Mouse (Mus musculus): ENCODE measurements around the gene Neurl1a. TPM values are rescaled to one million over a fixed set of nuclear protein-coding genes. Genes with fewer than 3 reads are reported as not detected.
A peak's percentile ranks its signal among the peaks of the same experiment; 100 is the strongest.

Gene Neurl1a
- total and polyA plus RNA-seq, 3 experiments, result 12.1 to 24.2 (median 21.5) TPM

- DNase-seq, result no peak
Measured at GRCm38 (mm10) chr19:47282688-47283215, 104.1 kb downstream of the Neurl1a start.

GRCm38 (mm10) chr19:47285581-47285980 is 107.0 kb downstream of the Neurl1a start:
- DNase-seq, result no peak

- DNase-seq, result no peak
Measured at GRCm38 (mm10) chr19:47286886-47287450, 108.3 kb downstream of the Neurl1a start.

DNA sequence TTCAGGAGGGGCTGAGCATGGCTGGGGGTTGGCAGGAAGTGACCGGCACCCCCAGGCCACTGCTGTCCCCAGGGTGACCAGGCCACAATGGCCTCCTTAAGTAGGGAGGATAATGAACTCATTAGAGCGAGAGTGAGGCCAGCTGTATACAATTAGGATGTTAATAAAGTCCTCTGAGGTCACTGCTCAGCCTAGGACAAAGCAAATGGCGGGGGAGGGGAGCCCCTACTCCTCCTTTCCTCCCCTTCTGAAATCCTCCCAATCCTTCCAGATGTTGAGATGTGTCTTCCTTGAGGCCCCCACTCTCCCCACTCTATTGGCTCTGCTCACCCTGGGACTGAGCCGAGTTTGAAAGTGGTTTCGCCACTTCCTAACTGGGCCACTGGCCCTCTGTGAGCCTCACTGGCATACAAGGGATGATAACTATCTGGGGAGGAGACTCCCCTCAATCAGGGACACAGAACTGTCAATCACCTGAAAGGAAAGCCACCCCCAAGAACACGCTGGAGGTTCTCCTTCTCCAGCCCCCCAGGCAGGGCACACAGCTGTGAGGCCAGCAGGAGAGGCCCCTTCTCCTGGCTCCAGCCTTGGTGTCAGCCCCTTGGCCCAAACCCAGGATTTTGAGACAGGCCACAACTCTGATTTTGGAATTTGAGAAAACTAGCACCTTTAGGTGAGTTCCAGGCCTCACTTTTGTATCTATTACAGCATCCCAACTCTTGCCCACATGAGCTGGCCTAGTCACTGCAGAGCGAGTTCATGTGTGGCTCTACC is 112.9 kb downstream of the Neurl1a start:
- DNase-seq, result no peak

DNA sequence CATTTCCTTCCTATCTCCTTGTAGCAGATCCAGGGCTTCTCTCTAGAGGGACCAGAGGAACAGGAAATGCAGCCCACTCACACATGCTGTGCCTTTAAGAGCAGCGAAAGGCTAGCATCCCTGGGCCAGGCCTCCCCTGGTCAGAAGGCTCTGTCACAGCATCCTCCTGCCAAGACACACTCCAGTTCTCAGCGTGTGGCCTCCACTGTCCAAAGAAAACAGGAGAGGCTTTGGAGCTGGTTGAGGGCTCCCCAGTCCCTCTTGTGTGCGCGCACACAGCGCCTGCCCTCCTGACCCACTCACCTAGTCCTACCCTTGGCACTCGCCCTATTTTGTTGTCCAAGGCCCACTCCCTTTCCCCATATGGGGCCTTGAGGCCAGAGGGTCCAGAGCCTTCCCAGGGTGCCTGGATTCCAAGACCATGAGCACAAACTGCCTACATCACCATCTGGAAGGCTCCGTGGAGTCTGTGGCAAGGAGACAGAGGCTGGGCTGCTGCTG is 113.9 kb downstream of the Neurl1a start:
- no peak for DNase-seq

DNA sequence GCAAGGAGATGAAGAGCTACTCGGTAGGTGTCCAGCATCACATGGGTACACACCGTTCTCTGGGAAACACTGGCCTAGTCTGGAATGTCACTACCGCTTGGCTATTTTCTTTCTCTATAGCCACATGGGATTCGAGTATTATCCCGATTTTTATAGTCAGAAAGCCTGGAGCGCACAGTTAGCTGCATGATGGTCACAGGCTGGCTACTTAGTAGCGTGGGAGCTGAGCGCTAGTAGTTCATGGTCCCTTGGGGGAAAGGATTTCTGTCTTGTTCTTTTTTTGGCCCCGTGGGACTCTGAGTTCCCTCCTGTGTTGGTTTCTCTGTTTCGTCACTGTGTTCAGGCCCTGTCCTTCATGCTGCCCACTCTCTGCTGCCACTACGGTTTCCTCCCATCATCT is 119.5 kb downstream of the Neurl1a start:
- DNase-seq, result no peak

DNA sequence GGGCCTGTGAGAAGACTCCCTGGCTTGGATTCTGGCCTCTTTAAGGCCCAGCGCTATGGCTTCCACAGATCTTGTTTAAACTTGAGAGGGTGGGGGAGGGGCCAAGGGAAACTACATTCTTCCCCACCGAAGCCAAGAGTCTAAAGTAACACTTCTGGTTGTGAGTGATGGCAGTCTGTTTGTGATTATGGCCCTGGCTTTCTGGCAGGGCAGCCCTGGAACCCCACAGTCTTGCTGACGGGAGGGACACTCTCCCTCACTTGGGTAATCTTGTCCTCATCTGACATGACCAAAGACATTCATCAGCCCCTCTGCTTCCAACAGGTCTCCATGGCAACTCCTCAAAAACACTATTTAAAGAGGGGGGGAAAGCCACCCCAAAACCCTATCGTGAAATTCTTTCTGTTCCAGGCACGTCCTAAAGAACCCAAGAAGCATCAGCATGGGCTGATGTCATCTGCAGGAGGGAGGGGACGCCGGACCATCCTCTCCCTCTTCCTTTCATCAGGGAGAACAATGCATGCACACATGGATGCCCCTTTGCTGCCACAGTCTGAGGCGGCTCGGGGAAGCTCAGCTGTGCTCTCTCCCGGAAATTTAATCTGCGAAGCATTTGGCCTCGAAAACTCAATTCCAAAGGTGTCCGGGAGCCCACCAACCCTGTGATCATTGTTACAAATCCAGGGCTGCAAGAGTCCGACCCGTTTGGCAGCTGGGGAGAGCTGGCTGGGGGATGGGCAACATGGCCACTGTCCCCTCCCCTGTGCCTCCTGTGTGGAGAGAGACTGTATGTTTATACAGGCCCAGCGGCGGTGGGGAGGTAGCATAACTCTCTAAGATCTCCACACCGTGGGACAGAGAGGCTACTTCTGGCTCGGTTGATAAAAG is 122.9 kb downstream of the Neurl1a start:
- no peak for DNase-seq

DNA sequence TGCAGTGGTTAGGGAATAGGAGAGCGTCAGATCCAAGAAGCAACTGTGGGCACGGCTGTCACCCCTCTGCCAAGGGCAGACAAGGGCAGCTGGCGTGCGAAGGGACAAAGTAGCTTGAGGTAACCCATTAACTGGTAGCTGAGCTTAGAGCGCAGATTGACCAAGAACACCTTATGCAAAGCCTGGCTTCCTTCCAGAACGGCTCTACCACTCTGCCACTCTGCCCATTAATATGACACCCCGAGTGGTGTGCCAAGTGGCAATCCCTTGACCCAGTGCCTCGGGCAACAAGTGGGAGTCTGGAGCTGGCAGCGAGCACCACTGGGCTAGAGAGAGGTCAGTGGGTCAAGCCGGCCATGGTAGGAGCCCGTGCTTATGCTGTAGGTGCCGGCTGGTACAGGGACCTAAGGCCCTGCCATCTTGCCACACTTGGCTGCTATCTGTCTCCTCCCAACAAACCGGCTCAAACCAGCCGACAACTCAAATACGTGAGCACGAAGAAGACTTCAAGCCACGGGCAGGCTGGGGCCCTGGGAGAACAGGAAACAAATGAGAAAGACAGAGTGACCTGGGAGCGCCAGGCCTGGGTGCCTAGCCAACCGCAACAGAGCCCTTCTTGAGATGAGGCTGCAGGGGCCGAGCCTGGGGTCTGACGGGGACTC is 123.7 kb downstream of the Neurl1a start:
- peak; percentile 73 for DNase-seq

GRCm38 (mm10) chr19:47303128-47303527 is 124.5 kb downstream of the Neurl1a start:
- DNase-seq, result no peak

- DNase-seq, result peak; percentile 70
Measured at GRCm38 (mm10) chr19:47304170-47304745, 125.6 kb downstream of the Neurl1a start.

- DNase-seq, result no peak
Measured at GRCm38 (mm10) chr19:47305401-47305800, 126.8 kb downstream of the Neurl1a start.

GRCm38 (mm10) chr19:47306128-47306916 is 127.7 kb downstream of the Neurl1a start:
- DNase-seq, result peak; percentile 60

DNA sequence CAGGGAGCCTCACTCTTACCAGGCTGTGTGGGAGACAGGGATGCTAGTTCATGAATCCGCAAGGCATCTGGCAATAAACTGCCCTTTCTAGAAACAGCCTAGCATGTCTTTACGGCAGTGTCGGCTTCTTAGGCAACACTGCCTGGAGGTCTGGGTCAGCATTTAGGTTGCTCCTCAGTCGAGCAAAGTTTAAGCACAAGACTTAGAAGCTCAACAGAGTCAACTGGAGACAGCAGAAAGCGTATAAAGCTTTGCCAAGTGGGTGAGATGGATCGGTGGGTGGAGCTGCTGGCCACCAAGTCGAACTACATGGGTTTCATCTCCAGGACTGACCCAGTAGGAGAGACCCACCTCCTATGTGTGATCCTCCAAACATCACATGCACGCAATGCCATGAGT is 128.3 kb downstream of the Neurl1a start:
- DNase-seq, result no peak

Small RNA genes lying within 50 kb of the gene (microRNA-seq; reads per million reads assigned to microRNA genes)
- gene Mir6995, result 1.2 to 1.5 reads per million in 2 experiments

Other genes starting within 250 kb of the Neurl1a start
- 1 to 10 TPM; 5.5 to 7.7 TPM for gene Ina, start 164.1 kb upstream of the Neurl1a start, total RNA-seq (2021)
- 4.4 and 5.0 TPM in 2 replicates for gene Ina, start 164.1 kb upstream of the Neurl1a start, polyA plus RNA-seq (2012; rRNA removed)
- gene Nt5c2, start 163.7 kb upstream of the Neurl1a start, total RNA-seq (2021), result 10 to 100 TPM; 61.8 to 66.2 TPM
- gene Nt5c2, start 163.7 kb upstream of the Neurl1a start, polyA plus RNA-seq (2012; rRNA removed), result 11.6 and 11.9 TPM in 2 replicates
- gene Pcgf6, start 127.9 kb upstream of the Neurl1a start, total RNA-seq (2021), result 10 to 100 TPM in 1 of 2 experiments, 1 to 10 TPM in 1; 9.9 to 11.4 TPM
- 10.0 and 11.2 TPM in 2 replicates for gene Pcgf6, start 127.9 kb upstream of the Neurl1a start, polyA plus RNA-seq (2012; rRNA removed)
- gene Taf5, start 111.1 kb upstream of the Neurl1a start, total RNA-seq (2021), result 1 to 10 TPM; 3.5 to 3.6 TPM
- gene Taf5, start 111.1 kb upstream of the Neurl1a start, polyA plus RNA-seq (2012; rRNA removed), result 1.6 and 1.9 TPM in 2 replicates
- 100 to 1,000 TPM; 788 to 840 TPM for gene Usmg5, start 88.2 kb upstream of the Neurl1a start, total RNA-seq (2021)
- 7.8 and 8.7 TPM in 2 replicates for gene Usmg5, start 88.2 kb upstream of the Neurl1a start, polyA plus RNA-seq (2012; rRNA removed)
- 10 to 100 TPM; 19.8 to 22.1 TPM for gene Pdcd11, start 88.1 kb upstream of the Neurl1a start, total RNA-seq (2021)
- 5.1 and 6.0 TPM in 2 replicates for gene Pdcd11, start 88.1 kb upstream of the Neurl1a start, polyA plus RNA-seq (2012; rRNA removed)
- gene Calhm2, start 40.5 kb upstream of the Neurl1a start, total RNA-seq (2021), result 1 to 10 TPM; 4.0 to 6.0 TPM
- gene Calhm2, start 40.5 kb upstream of the Neurl1a start, polyA plus RNA-seq (2012; rRNA removed), result 11.4 and 11.9 TPM in 2 replicates
- not detected for gene Calhm1, start 34.6 kb upstream of the Neurl1a start, total RNA-seq (2021)
- not detected in 2 replicates for gene Calhm1, start 34.6 kb upstream of the Neurl1a start, polyA plus RNA-seq (2012; rRNA removed)
- gene Calhm3, start 21.1 kb upstream of the Neurl1a start, total RNA-seq (2021), result not detected
- gene Calhm3, start 21.1 kb upstream of the Neurl1a start, polyA plus RNA-seq (2012; rRNA removed), result not detected in 2 replicates